Mouse (Mus musculus): Measurements from ENCODE around the gene Ubtd1. TPM values are rescaled to one million over a fixed set of nuclear protein-coding genes. Genes with fewer than 3 reads are reported as not detected.
A peak's percentile ranks its signal among the peaks of the same experiment; 100 is the strongest.

Gene Ubtd1
- total RNA-seq (2021), result 10 to 100 TPM; 21.6 to 22.4 TPM
- long read RNA-seq, experiment 1, transcript Ubtd1-201 (3 exons, 1,529 nt), result major isoform, 12 of 18 reads
- long read RNA-seq, experiment 1, partial matches to known transcripts, result 0 of 18 reads
- long read RNA-seq, experiment 1, other reads (novel, unspliced or antisense), result 6 of 18 reads
- long read RNA-seq, experiment 2, transcript Ubtd1-201 (3 exons, 1,529 nt), result major isoform, 13 of 27 reads
- long read RNA-seq, experiment 2, partial matches to known transcripts, result 1 of 27 reads
- long read RNA-seq, experiment 2, other reads (novel, unspliced or antisense), result 13 of 27 reads

- DNase-seq (ENCODE audit: low spot score in 2 of 2), result no peak
Observed at GRCm38 (mm10) chr19:41981595-41981927, at the start of gene Ubtd1. TSS of gene Ubtd1 (plus strand) at chr19:41981763.

- no peak for DNase-seq (ENCODE audit: low spot score in 2 of 2)
Observed at GRCm38 (mm10) chr19:41932686-41933085, 48.9 kb upstream of the Ubtd1 start.

GRCm38 (mm10) chr19:41933179-41934086 lies 48.1 kb upstream of the Ubtd1 start, which contains the start of the genes Exosc1 and Zdhhc16:
TSS of gene Exosc1 (minus strand) at chr19:41933423.
TSS of gene Zdhhc16 (plus strand) at chr19:41933480.
- DNase-seq (ENCODE audit: low spot score in 2 of 2), result peak; percentile 94 to 95

- DNase-seq (ENCODE audit: low spot score in 2 of 2), result no peak
Observed at GRCm38 (mm10) chr19:41934124-41934523, 47.4 kb upstream of the Ubtd1 start.

- no peak for DNase-seq (ENCODE audit: low spot score in 2 of 2)
Observed at GRCm38 (mm10) chr19:41935921-41936320, 45.6 kb upstream of the Ubtd1 start.

- no peak for DNase-seq (ENCODE audit: low spot score in 2 of 2)
Observed at GRCm38 (mm10) chr19:41938539-41938938, 43.0 kb upstream of the Ubtd1 start.

- DNase-seq (ENCODE audit: low spot score in 2 of 2), result no peak
Observed at GRCm38 (mm10) chr19:41943841-41944240, 37.7 kb upstream of the Ubtd1 start.

GRCm38 (mm10) chr19:41952287-41952686 lies 29.3 kb upstream of the Ubtd1 start:
- DNase-seq (ENCODE audit: low spot score in 2 of 2), result no peak

- DNase-seq (ENCODE audit: low spot score in 2 of 2), result no peak
Observed at GRCm38 (mm10) chr19:41953574-41953973, 28.0 kb upstream of the Ubtd1 start.

- DNase-seq (ENCODE audit: low spot score in 2 of 2), result no peak
Observed at GRCm38 (mm10) chr19:41969618-41970017, 11.9 kb upstream of the Ubtd1 start.

- no peak for DNase-seq (ENCODE audit: low spot score in 2 of 2)
Observed at GRCm38 (mm10) chr19:41973891-41974794, 7.4 kb upstream of the Ubtd1 start.

GRCm38 (mm10) chr19:41980422-41980818 lies 1.1 kb upstream of the Ubtd1 start:
- no peak for DNase-seq (ENCODE audit: low spot score in 2 of 2)

GRCm38 (mm10) chr19:41980819-41981594 lies 556 bp upstream of the Ubtd1 start, which contains the start of gene Mms19:
TSS of gene Mms19 (minus strand) at chr19:41981157.
- peak; percentile 93 to 98 for DNase-seq (ENCODE audit: low spot score in 2 of 2)

- peak; percentile 43 to 53 for DNase-seq (ENCODE audit: low spot score in 2 of 2)
Observed at GRCm38 (mm10) chr19:41981931-41982790, 598 bp downstream of the Ubtd1 start.

- DNase-seq (ENCODE audit: low spot score in 2 of 2), result no peak
Observed at GRCm38 (mm10) chr19:41982791-41983150, 1.2 kb downstream of the Ubtd1 start.

- no peak for DNase-seq (ENCODE audit: low spot score in 2 of 2)
Observed at GRCm38 (mm10) chr19:41985994-41986393, 4.4 kb downstream of the Ubtd1 start.

GRCm38 (mm10) chr19:41987206-41987605 lies 5.6 kb downstream of the Ubtd1 start:
- DNase-seq (ENCODE audit: low spot score in 2 of 2), result no peak

- no peak for DNase-seq (ENCODE audit: low spot score in 2 of 2)
Observed at GRCm38 (mm10) chr19:41989810-41990209, 8.2 kb downstream of the Ubtd1 start.

GRCm38 (mm10) chr19:41991926-41992477 lies 10.4 kb downstream of the Ubtd1 start:
- no peak for DNase-seq (ENCODE audit: low spot score in 2 of 2)
